Mouse (Mus musculus): ENCODE results near the gene Rin3. TPM values are rescaled to one million over a fixed set of nuclear protein-coding genes. Genes with fewer than 3 reads are reported as not detected.
"Not testable (repeated sequence)": the region's sequence is repeated elsewhere in the genome, so short reads cannot be mapped to it uniquely, and the experiment has no call there.

Rin3 gene
- total RNA-seq, 2 experiments from 2014 or later: 3.2 to 4.5 TPM

DNA sequence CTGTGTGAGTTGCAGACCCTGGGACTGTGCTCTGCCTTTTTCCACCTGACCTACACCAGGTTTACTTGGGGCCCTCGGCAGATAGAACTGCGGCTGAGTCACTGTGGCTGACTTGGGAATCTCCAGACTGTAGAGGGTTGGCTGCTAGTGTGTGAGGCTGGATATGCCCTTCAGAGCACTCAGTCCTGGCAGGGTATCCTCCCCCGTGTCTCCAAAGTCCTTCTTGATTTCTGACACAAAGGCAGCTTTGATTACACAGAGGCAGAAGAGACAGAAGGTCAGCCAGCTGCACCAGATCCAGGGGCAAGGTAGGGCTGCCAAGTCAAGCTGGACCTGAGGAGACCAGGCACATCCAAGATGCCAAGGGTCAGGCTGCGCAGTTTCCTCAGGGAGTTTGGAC, 11.4 kb upstream of the Rin3 start:
- intact Hi-C loops (cut with DNase I): no loop called here
- no peak for DNase-seq (ENCODE audit: low spot score in 2 of 2)

GRCm38 (mm10) chr12:102275833-102276443, 6.9 kb upstream of the Rin3 start:
- DNase-seq (ENCODE audit: low spot score in 2 of 2): no peak
- intact Hi-C loops (cut with DNase I): no loop called here

- intact Hi-C loops (cut with DNase I); DNase-seq (ENCODE audit: low spot score in 2 of 2): not testable (repeated sequence)
Measured at GRCm38 (mm10) chr12:102280290-102280689, 2.6 kb upstream of the Rin3 start.

GRCm38 (mm10) chr12:102280867-102281503, 1.9 kb upstream of the Rin3 start:
- no peak for DNase-seq (ENCODE audit: low spot score in 2 of 2)
- intact Hi-C loops (cut with DNase I): no loop called here

DNA sequence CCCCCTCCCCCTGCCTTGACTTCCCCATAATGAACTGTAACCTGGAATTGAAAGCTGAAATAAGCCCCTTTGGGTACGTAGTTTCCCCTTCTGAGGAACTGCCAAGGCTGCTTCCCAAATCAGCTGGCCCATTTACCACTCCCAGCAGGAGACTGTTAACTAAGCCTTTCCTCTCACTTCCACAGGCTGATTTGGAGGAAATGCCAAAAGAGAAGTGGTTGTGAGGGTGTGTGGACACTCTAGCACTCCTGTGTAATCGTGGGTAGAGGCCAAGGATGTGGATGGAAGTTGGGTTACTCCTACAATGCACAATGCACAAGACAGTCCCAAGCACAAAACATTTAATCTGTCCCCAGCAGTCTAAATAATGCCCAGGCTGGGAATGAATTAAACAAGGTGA, 722 bp upstream of the Rin3 start:
- no peak for DNase-seq (ENCODE audit: low spot score in 2 of 2)
- intact Hi-C loops (cut with DNase I): no loop called here

GRCm38 (mm10) chr12:102283483-102284266, 827 bp downstream of the Rin3 start:
- peak in 1 of 2 experiments; percentile 18 for DNase-seq (ENCODE audit: low spot score in 2 of 2)
- intact Hi-C loops (cut with DNase I): no loop called here

DNA sequence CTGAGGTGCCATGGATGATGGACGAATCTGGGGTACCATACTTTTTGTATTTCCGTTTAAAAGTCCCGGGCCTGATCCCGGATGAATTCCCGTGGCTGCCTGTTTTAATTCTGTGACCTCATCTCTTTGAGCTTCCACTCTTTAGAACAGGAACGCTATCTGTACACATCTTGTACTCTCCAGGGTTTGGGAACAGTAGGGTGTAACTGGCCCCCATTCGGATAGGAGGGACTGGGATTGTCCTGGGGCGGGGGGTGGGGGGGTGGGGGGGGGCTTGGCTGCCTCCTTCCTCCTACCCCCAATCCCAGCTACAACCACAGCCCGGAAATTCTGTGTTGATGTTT, 1.4 kb downstream of the Rin3 start:
- intact Hi-C loops (cut with DNase I): no loop called here
- no peak for DNase-seq (ENCODE audit: low spot score in 2 of 2)

DNA sequence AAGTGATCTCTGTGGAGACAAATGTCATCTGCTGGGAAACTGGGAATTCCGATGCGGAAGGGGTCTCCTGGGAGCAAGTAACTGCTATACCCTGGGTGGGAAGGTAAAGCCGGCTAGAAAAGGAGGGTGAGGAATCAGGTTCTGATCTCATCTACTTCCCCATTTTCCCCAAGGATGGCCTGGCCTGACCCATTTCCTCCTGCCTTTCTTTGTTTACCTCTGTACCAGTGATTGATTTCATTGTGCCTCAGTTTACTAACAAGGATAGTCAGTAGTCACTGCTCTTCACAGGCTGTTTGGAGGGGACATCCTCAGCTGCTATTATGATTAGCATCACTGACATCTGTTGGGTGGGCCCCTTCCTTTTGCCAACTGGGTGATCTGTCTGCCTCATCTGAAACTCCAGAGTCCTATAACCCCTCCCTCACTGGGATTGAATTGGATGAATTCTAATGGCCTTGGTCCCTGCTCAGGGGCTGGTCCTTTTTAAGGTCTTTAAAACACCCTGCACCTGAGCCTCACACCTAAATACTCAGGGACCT, 1.8 kb downstream of the Rin3 start:
- intact Hi-C loops (cut with DNase I): no loop called here
- no peak for DNase-seq (ENCODE audit: low spot score in 2 of 2)

DNA sequence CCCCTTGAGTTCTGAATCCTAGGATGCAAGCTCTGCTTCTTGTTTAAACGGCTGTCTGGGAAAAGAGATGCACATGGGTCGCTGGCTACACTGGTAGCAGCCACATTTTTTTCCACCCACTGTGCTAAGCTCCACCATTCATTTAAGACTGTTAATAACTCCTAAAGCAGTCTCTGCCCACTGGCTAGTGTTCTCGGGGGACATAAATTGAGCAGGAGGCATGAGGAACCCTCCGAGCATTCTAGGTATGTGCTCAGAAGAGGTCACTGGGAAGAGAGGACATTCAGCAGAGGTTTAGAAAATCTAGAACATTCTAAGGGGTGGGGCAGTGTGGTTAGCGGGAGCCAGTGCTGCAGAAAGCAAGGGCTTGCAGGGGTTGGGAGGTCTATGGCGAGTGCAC, 2.5 kb downstream of the Rin3 start:
- no peak for DNase-seq (ENCODE audit: low spot score in 2 of 2)
- intact Hi-C loops (cut with DNase I): no loop called here

GRCm38 (mm10) chr12:102285779-102286178, 2.9 kb downstream of the Rin3 start:
- intact Hi-C loops (cut with DNase I): no loop called here

DNA sequence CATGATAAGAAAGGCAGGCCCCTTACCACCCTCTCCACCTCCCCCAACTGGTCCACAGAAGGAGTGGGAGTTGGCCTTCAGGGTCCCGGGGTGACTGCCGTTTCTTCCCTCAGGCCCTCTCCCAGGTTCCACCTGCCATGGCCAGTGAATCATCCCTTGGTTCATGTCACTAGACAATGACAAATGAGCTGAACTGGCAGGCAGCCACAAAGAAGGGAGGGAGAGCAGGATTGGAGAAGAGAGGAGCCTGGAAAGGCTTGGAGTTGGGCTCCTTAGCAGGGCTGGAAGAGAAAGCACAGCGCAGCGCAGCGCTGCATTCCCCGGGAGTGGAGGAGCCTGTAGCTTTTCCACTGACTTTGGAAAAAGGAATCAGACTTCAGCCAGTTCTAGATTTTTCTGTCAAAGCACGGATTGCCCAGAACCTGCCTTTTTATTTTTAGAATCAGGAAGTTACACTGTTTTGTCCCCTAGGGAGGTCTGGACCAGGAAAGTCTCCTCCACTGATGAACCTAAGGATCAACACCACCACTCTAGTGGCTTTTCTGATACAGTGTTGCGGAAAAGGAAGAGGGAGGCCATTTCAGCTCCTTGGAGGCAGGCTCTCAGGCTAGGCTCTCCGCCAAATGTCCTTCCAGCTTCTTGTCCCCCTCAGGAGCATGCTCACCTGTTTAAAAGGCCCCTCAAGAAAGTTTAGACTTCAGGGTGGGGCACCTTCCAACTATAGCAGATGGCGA, 4.0 kb downstream of the Rin3 start:
- intact Hi-C loops (cut with DNase I): no loop called here
- no peak for DNase-seq (ENCODE audit: low spot score in 2 of 2)

More at GRCm38 (mm10) chr12:102285779-102286178, 2.9 kb downstream of the Rin3 start:
- DNase-seq (ENCODE audit: low spot score in 2 of 2): no peak

- intact Hi-C loops (cut with DNase I): no loop called here
- no peak for DNase-seq (ENCODE audit: low spot score in 2 of 2)
Measured at GRCm38 (mm10) chr12:102287904-102288602, 5.2 kb downstream of the Rin3 start.

- intact Hi-C loops (cut with DNase I): no loop called here
- no peak for DNase-seq (ENCODE audit: low spot score in 2 of 2)
Measured at GRCm38 (mm10) chr12:102288846-102289245, 6.0 kb downstream of the Rin3 start.

DNA sequence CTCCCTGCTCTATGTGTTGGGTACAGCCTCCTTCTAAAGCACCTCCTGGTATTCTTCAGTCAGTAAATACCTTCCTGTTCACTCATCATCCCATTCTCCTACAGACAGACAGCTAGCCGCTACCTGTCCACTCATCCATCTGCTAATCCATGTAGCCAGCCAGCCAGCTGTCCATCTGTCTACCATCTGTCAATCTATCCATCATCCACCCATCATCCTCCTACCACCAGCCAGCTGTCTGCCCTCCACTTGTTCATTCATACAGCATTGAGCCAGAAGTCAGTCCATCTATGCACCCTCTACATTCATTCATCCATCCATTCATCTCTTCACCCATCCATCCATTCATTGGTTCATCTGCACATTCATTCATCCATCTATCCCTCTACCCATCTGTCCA, 6.7 kb downstream of the Rin3 start:
- intact Hi-C loops (cut with DNase I): no loop called here
- no peak for DNase-seq (ENCODE audit: low spot score in 2 of 2)

DNA sequence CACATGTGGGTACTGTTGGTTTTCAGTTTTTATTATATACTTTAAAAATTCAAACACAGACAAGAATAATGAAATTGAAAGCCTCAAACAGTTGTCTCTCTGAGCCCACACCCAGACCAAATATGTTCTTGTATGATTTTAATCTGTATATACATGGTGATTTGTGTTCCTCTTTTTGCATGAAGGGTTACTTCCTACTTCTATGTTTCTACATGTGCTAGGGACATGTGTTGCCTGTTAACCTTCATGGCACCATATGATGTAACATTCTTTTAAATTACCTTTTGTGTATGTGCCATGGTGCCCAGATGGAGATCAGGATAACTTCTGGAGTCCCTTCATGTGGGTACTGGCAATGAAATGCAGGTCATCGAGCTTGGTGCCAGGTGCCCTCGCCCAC, 7.8 kb downstream of the Rin3 start:
- intact Hi-C loops (cut with DNase I): no loop called here
- DNase-seq (ENCODE audit: low spot score in 2 of 2): no peak

- intact Hi-C loops (cut with DNase I): no loop called here
- no peak for DNase-seq (ENCODE audit: low spot score in 2 of 2)
Measured at GRCm38 (mm10) chr12:102291686-102292085, 8.8 kb downstream of the Rin3 start.

GRCm38 (mm10) chr12:102292501-102293215, 9.8 kb downstream of the Rin3 start:
- DNase-seq (ENCODE audit: low spot score in 2 of 2): no peak
- intact Hi-C loops (cut with DNase I): no loop called here

GRCm38 (mm10) chr12:102294634-102295033, 11.8 kb downstream of the Rin3 start:
- no peak for DNase-seq (ENCODE audit: low spot score in 2 of 2)
- intact Hi-C loops (cut with DNase I): no loop called here

DNA sequence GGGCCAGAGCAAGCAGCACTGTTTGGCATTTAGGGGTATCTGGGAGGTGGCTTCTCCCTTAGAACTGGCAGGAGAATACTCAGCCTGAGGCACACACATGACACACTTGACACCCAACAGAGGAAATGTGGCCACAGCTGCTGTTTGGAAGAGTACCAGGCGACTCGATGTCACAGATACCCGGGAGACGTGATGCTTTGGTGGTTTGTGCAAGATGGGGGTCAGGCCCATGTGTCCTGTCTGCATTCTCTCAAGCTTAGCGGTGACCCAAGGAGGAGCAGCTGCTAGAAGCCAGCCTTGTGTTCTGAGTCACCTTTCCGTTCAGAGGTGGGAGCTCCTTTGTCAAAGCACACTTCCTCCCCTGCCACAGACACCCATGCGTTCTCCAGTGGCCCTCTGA, 12.4 kb downstream of the Rin3 start:
- DNase-seq (ENCODE audit: low spot score in 2 of 2): no peak
- intact Hi-C loops (cut with DNase I): no loop called here

All from left cerebral cortex, postnatal 14 days (tissue).